Mouse (Mus musculus): ENCODE results near the gene Ddrgk1.

- TF ChIP-seq GATA1 (IDR thresholded peaks at IDR 0.05; ENCODE audit: low read length) (no peak), TAL1 (IDR thresholded peaks at IDR 0.05; ENCODE audit: low read length) (no peak)
Observed at GRCm38 (mm10) chr2:130663342-130663741, 1.1 kb downstream of the Ddrgk1 start.

Data from erythroblast, embryonic 14.5 days (primary cell).